Mouse (Mus musculus) midbrain, embryonic 14.5 days (tissue): ENCODE data around the gene Apba1. TPM values are rescaled to one million over a fixed set of nuclear protein-coding genes. Genes with fewer than 3 reads are reported as not detected.

Experiments used
- ATAC-seq: fragments of 200-750 bp; cut with Nextera tagmentation; 2 replicates; pipeline ENCODE4 v1.8.0; 2017; ENCODE audit warnings: moderate number of reproducible peaks, moderate library complexity; ENCODE audit not compliant: low FRiP score, low TSS enrichment
- DNase-seq: peaks from one replicate; pipeline ENCODE4 v3.0.0-alpha.2; 2015
- H3K27ac ChIP-seq: fragments of 300-500 bp; sonication (generic); replicated peaks from 2 replicates; pipeline ENCODE4 v1.5.1; 2014; ENCODE audit warnings: mild to moderate bottlenecking, low read depth, low read length, moderate library complexity
- H3K27me3 ChIP-seq: fragments of 300-500 bp; sonication (generic); 2 replicates; pipeline ENCODE4 v1.6.1; 2014; ENCODE audit warnings: low read length, control low read depth, mixed read lengths; ENCODE audit not compliant: control insufficient read depth, insufficient read depth
- H3K36me3 ChIP-seq: fragments of 300-500 bp; sonication (generic); 2 replicates; pipeline ENCODE4 v1.6.1; 2014; ENCODE audit warnings: low read length, control low read depth; ENCODE audit not compliant: control insufficient read depth, insufficient read depth
- H3K4me1 ChIP-seq: fragments of 300-500 bp; sonication (generic); 2 replicates; pipeline ENCODE4 v1.6.1; 2014; ENCODE audit warnings: mild to moderate bottlenecking, antibody characterized with exemption, low read length, control low read depth; ENCODE audit not compliant: control insufficient read depth, insufficient read depth
- H3K4me2 ChIP-seq: fragments of 300-500 bp; sonication (generic); 2 replicates; pipeline ENCODE4 v1.6.1; 2014; ENCODE audit warnings: mild to moderate bottlenecking, low read length, moderate library complexity
- H3K4me3 ChIP-seq: fragments of 300-500 bp; sonication (generic); replicated peaks from 2 replicates; pipeline ENCODE4 v1.5.1; 2014; ENCODE audit warnings: low read depth, low read length
- H3K9ac ChIP-seq: fragments of 300-500 bp; sonication (generic); replicated peaks from 2 replicates; pipeline ENCODE4 v1.6.1; 2014; ENCODE audit warnings: mild to moderate bottlenecking, low read length, moderate library complexity
- H3K9me3 ChIP-seq: fragments of 300-500 bp; sonication (generic); 2 replicates; pipeline ENCODE4 v1.6.1; 2016; ENCODE audit warnings: low read length, control low read depth, mixed read lengths; ENCODE audit not compliant: control insufficient read depth
- WGBS: fragments of 180-500 bp; shearing (Covaris S2); extraction: QIAGEN DNeasy Blood & Tissue Kit; methylation state at CpG from one replicate; pipeline ENCODE4 v1.1.7; 2014; 5-methylcytosine and 5-hydroxymethylcytosine counted together
- polyA plus RNA-seq: library from polyadenylated mRNA; unstranded; fragments of >200 nt; fragmentation: Nextera tagmentation; extraction: Ambion mirVana; gene quantifications from 2 replicates; pipeline ENCODE4 v1.2.1, GENCODE M21; 2014

Gene Apba1
- polyA plus RNA-seq, 1 experiment from 2014 or later: 10.9 TPM

- DNase-seq: no peak
- WGBS: 54% methylated on average over 5 of the region's 5 CpGs
Observed at GRCm38 (mm10) chr19:23968125-23968861, 209.6 kb downstream of the Apba1 start.

GRCm38 (mm10) chr19:23968862-23969225, 210.2 kb downstream of the Apba1 start:
- H3K27ac ChIP-seq: no peak overlapping the region
- no peaks in the 10 kb centered on the region for H3K9me3 ChIP-seq
- H3K9ac ChIP-seq: no peak overlapping the region
- ATAC-seq (no peak), DNase-seq (no peak)
- no peak overlapping the region for H3K4me2 ChIP-seq
- no peaks in the 10 kb centered on the region for H3K27me3 ChIP-seq
- H3K4me3 ChIP-seq: no peak overlapping the region
- no peaks in the 10 kb centered on the region for H3K36me3 ChIP-seq
- no peaks in the 10 kb centered on the region for H3K4me1 ChIP-seq
- whole genome bisulfite sequencing: 80% methylated on average over 2 of the region's 2 CpGs

More at GRCm38 (mm10) chr19:23968125-23968861, 209.6 kb downstream of the Apba1 start:
- no peak overlapping the region for H3K9ac ChIP-seq
- H3K27me3 ChIP-seq: no peaks in the 10 kb centered on the region
- H3K4me2 ChIP-seq: no peak overlapping the region
- no peak overlapping the region for H3K4me3 ChIP-seq
- 0 out of 2 replicates have a peak overlapping the region, but pooled peaks have one; percentile 1 for H3K27ac ChIP-seq
- H3K9me3 ChIP-seq: no peaks in the 10 kb centered on the region
- no peaks in the 10 kb centered on the region for H3K36me3 ChIP-seq
- no peaks in the 10 kb centered on the region for H3K4me1 ChIP-seq
- no peak for ATAC-seq

GRCm38 (mm10) chr19:23970374-23970773, 211.7 kb downstream of the Apba1 start:
- 92% methylated on average over 3 of the region's 3 CpGs for WGBS
- no peak overlapping the region for H3K27ac ChIP-seq

GRCm38 (mm10) chr19:23971391-23971790, 212.7 kb downstream of the Apba1 start:
- H3K36me3 ChIP-seq: peaks cover 5% of the 10 kb centered on the region; the same call in 1 of the 2 replicates
- 95% methylated on average over 7 of the region's 7 CpGs for WGBS
- H3K4me1 ChIP-seq: no peaks in the 10 kb centered on the region
- H3K4me2 ChIP-seq: no peak overlapping the region
- DNase-seq (no peak), ATAC-seq (no peak)
- no peak overlapping the region for H3K4me3 ChIP-seq
- no peak overlapping the region for H3K9ac ChIP-seq
- no peak overlapping the region for H3K27ac ChIP-seq
- H3K9me3 ChIP-seq: no peaks in the 10 kb centered on the region
- H3K27me3 ChIP-seq: no peaks in the 10 kb centered on the region

More at GRCm38 (mm10) chr19:23970374-23970773, 211.7 kb downstream of the Apba1 start:
- H3K27me3 ChIP-seq: no peaks in the 10 kb centered on the region
- H3K9me3 ChIP-seq: no peaks in the 10 kb centered on the region
- H3K4me1 ChIP-seq: no peaks in the 10 kb centered on the region
- H3K9ac ChIP-seq: no peak overlapping the region
- H3K4me2 ChIP-seq: no peak overlapping the region
- H3K4me3 ChIP-seq: no peak overlapping the region
- ATAC-seq (no peak), DNase-seq (no peak)
- peaks cover 5% of the 10 kb centered on the region; the same call in 1 of the 2 replicates for H3K36me3 ChIP-seq

GRCm38 (mm10) chr19:23972881-23973649, 214.4 kb downstream of the Apba1 start:
- WGBS: 63% methylated on average over 16 of the region's 16 CpGs
- Histone ChIP-seq H3K9me3 (no peaks in the 10 kb centered on the region), H3K4me1 (no peaks in the 10 kb centered on the region), H3K4me2 (no peak overlapping the region), H3K27me3 (no peaks in the 10 kb centered on the region), H3K36me3 (peaks cover 5% of the 10 kb centered on the region; the same call in 1 of the 2 replicates), H3K27ac (0 out of 2 replicates have a peak overlapping the region, but pooled peaks have one; percentile 21), H3K4me3 (no peak overlapping the region), H3K9ac (no peak overlapping the region)
- ATAC-seq (peak; percentile 55; the same call in 1 of the 2 replicates), DNase-seq (peak; percentile 55)

GRCm38 (mm10) chr19:23977901-23978443, 219.3 kb downstream of the Apba1 start:
- Histone ChIP-seq H3K4me2 (no peak overlapping the region), H3K4me3 (no peak overlapping the region), H3K27ac (no peak overlapping the region), H3K36me3 (peaks cover 5% of the 10 kb centered on the region; the same call in 1 of the 2 replicates), H3K9ac (no peak overlapping the region), H3K27me3 (no peaks in the 10 kb centered on the region), H3K4me1 (no peaks in the 10 kb centered on the region), H3K9me3 (no peaks in the 10 kb centered on the region)
- ATAC-seq (no peak), DNase-seq (no peak)
- 78% methylated on average over 6 of the region's 6 CpGs for WGBS

GRCm38 (mm10) chr19:23980598-23980997, 221.9 kb downstream of the Apba1 start:
- DNase-seq: no peak
- H3K9me3 ChIP-seq: no peaks in the 10 kb centered on the region
- 83% methylated on average over 3 of the region's 3 CpGs for WGBS

GRCm38 (mm10) chr19:23984186-23984585, 225.5 kb downstream of the Apba1 start:
- Histone ChIP-seq H3K27ac (no peak overlapping the region), H3K4me1 (peaks cover 5% of the 10 kb centered on the region; the same call in 1 of the 2 replicates), H3K36me3 (no peaks in the 10 kb centered on the region), H3K27me3 (no peaks in the 10 kb centered on the region), H3K9me3 (no peaks in the 10 kb centered on the region), H3K9ac (no peak overlapping the region), H3K4me3 (no peak overlapping the region), H3K4me2 (no peak overlapping the region)
- DNase-seq (peak; percentile 58), ATAC-seq (no peak)
- WGBS: 48% methylated on average over 6 of the region's 6 CpGs

More at GRCm38 (mm10) chr19:23980598-23980997, 221.9 kb downstream of the Apba1 start:
- Histone ChIP-seq H3K9ac (no peak overlapping the region), H3K27ac (no peak overlapping the region), H3K36me3 (no peaks in the 10 kb centered on the region), H3K27me3 (no peaks in the 10 kb centered on the region), H3K4me2 (no peak overlapping the region), H3K4me1 (peaks cover 5% of the 10 kb centered on the region; the same call in 1 of the 2 replicates), H3K4me3 (no peak overlapping the region)
- ATAC-seq: no peak
